Mouse (Mus musculus): Measurements from ENCODE around the gene Acvrl1. TPM values are rescaled to one million over a fixed set of nuclear protein-coding genes. Genes with fewer than 3 reads are reported as not detected.
A peak's percentile ranks its signal among the peaks of the same experiment; 100 is the strongest.

The Acvrl1 gene
- polyA plus RNA-seq, 1 experiment from 2014 or later = 5.2 TPM

- Histone ChIP-seq H3K36me3 (0 out of 2 replicates have a peak, but pooled peaks cover 4% of the 10 kb centered on the region), H3K9me3 (no peaks in the 10 kb centered on the region), H3K27ac (no peak overlapping the region), H3K4me1 (peaks cover 72% of the 10 kb centered on the region), H3K27me3 (ENCODE audit: insufficient read depth, poor library complexity, severe bottlenecking) (peaks cover 23% of the 10 kb centered on the region), H3K4me3 (no peak overlapping the region)
- 81% methylated on average over 11 of the region's 11 CpGs for WGBS
- no peak for DNase-seq (ENCODE audit: low spot score)
Observed at GRCm38 (mm10) chr15:101137455-101137854, 9.1 kb downstream of the Acvrl1 start.

GRCm38 (mm10) chr15:101138675-101139074, 10.4 kb downstream of the Acvrl1 start:
- 79% methylated on average over 3 of the region's 3 CpGs for WGBS
- peaks cover 72% of the 10 kb centered on the region for H3K4me1 ChIP-seq
- no peaks in the 10 kb centered on the region for H3K9me3 ChIP-seq
- H3K36me3 ChIP-seq = 0 out of 2 replicates have a peak, but pooled peaks cover 4% of the 10 kb centered on the region
- H3K27ac ChIP-seq = no peak overlapping the region
- peaks cover 17% of the 10 kb centered on the region; the same call in 1 of the 2 replicates for H3K27me3 ChIP-seq (ENCODE audit: insufficient read depth, poor library complexity, severe bottlenecking)
- H3K4me3 ChIP-seq = no peak overlapping the region
- no peak for DNase-seq (ENCODE audit: low spot score)

GRCm38 (mm10) chr15:101139885-101140284, 11.6 kb downstream of the Acvrl1 start:
- Histone ChIP-seq H3K27me3 (ENCODE audit: insufficient read depth, poor library complexity, severe bottlenecking) (peaks cover 17% of the 10 kb centered on the region; the same call in 1 of the 2 replicates), H3K36me3 (0 out of 2 replicates have a peak, but pooled peaks cover 4% of the 10 kb centered on the region), H3K27ac (peak overlapping the region; percentile 62; the same call in 1 of the 2 replicates), H3K4me1 (peaks cover 72% of the 10 kb centered on the region), H3K9me3 (no peaks in the 10 kb centered on the region), H3K4me3 (no peak overlapping the region)
- peak; percentile 88 for DNase-seq (ENCODE audit: low spot score)
- whole genome bisulfite sequencing = 8% methylated on average over 12 of the region's 12 CpGs

GRCm38 (mm10) chr15:101140587-101140986, 12.3 kb downstream of the Acvrl1 start:
- Histone ChIP-seq H3K4me1 (peaks cover 72% of the 10 kb centered on the region), H3K4me3 (0 out of 2 replicates have a peak overlapping the region, but pooled peaks have one; percentile 31), H3K36me3 (0 out of 2 replicates have a peak, but pooled peaks cover 4% of the 10 kb centered on the region), H3K27ac (peak overlapping the region; percentile 62; the same call in 1 of the 2 replicates), H3K9me3 (no peaks in the 10 kb centered on the region), H3K27me3 (ENCODE audit: insufficient read depth, poor library complexity, severe bottlenecking) (peaks cover 11% of the 10 kb centered on the region; the same call in 1 of the 2 replicates)
- 24% methylated on average over 6 of the region's 6 CpGs for WGBS
- DNase-seq (ENCODE audit: low spot score) = no peak

GRCm38 (mm10) chr15:101141061-101141541, 12.8 kb downstream of the Acvrl1 start:
- peaks cover 72% of the 10 kb centered on the region for H3K4me1 ChIP-seq
- DNase-seq (ENCODE audit: low spot score) = peak; percentile 91
- H3K27ac ChIP-seq = peak overlapping the region; percentile 62; the same call in 1 of the 2 replicates
- 2% methylated on average over 14 of the region's 14 CpGs for WGBS
- peaks cover 9% of the 10 kb centered on the region; the same call in 1 of the 2 replicates for H3K27me3 ChIP-seq (ENCODE audit: insufficient read depth, poor library complexity, severe bottlenecking)
- 0 out of 2 replicates have a peak, but pooled peaks cover 4% of the 10 kb centered on the region for H3K36me3 ChIP-seq
- no peaks in the 10 kb centered on the region for H3K9me3 ChIP-seq
- H3K4me3 ChIP-seq = 0 out of 2 replicates have a peak overlapping the region, but pooled peaks have one; percentile 31

- Histone ChIP-seq H3K4me3 (no peak overlapping the region), H3K9me3 (no peaks in the 10 kb centered on the region), H3K36me3 (no peaks in the 10 kb centered on the region), H3K4me1 (peaks cover 83% of the 10 kb centered on the region), H3K27ac (0 out of 2 replicates have a peak overlapping the region, but pooled peaks have one; percentile 37), H3K27me3 (ENCODE audit: insufficient read depth, poor library complexity, severe bottlenecking) (no peaks in the 10 kb centered on the region)
- WGBS = 38% methylated on average over 8 of the region's 8 CpGs
- no peak for DNase-seq (ENCODE audit: low spot score)
Observed at GRCm38 (mm10) chr15:101142672-101143071, 14.3 kb downstream of the Acvrl1 start.

- Histone ChIP-seq H3K36me3 (no peaks in the 10 kb centered on the region), H3K27me3 (ENCODE audit: insufficient read depth, poor library complexity, severe bottlenecking) (no peaks in the 10 kb centered on the region), H3K9me3 (no peaks in the 10 kb centered on the region), H3K4me3 (peak overlapping the region; percentile 25; the same call in 1 of the 2 replicates), H3K4me1 (peaks cover 86% of the 10 kb centered on the region), H3K27ac (peak overlapping the region; percentile 73)
- DNase-seq (ENCODE audit: low spot score) = no peak
- 13% methylated on average over 8 of the region's 8 CpGs for WGBS
Observed at GRCm38 (mm10) chr15:101143494-101143893, 15.2 kb downstream of the Acvrl1 start.

- WGBS = 87% methylated on average over 5 of the region's 5 CpGs
- peak overlapping the region; percentile 82 for H3K27ac ChIP-seq
- H3K4me3 ChIP-seq = no peak overlapping the region
Observed at GRCm38 (mm10) chr15:101144176-101144575, 15.9 kb downstream of the Acvrl1 start.

GRCm38 (mm10) chr15:101144779-101145178, 16.5 kb downstream of the Acvrl1 start:
- Histone ChIP-seq H3K4me1 (peaks cover 78% of the 10 kb centered on the region), H3K36me3 (no peaks in the 10 kb centered on the region), H3K27me3 (ENCODE audit: insufficient read depth, poor library complexity, severe bottlenecking) (no peaks in the 10 kb centered on the region), H3K27ac (peak overlapping the region; percentile 82; the same call in 1 of the 2 replicates), H3K9me3 (no peaks in the 10 kb centered on the region), H3K4me3 (no peak overlapping the region)
- DNase-seq (ENCODE audit: low spot score) = no peak
- WGBS = 73% methylated on average over 8 of the region's 8 CpGs

More at GRCm38 (mm10) chr15:101144176-101144575, 15.9 kb downstream of the Acvrl1 start:
- H3K36me3 ChIP-seq = no peaks in the 10 kb centered on the region
- no peaks in the 10 kb centered on the region for H3K27me3 ChIP-seq (ENCODE audit: insufficient read depth, poor library complexity, severe bottlenecking)
- no peaks in the 10 kb centered on the region for H3K9me3 ChIP-seq
- no peak for DNase-seq (ENCODE audit: low spot score)
- peaks cover 84% of the 10 kb centered on the region for H3K4me1 ChIP-seq

- H3K36me3 ChIP-seq = no peaks in the 10 kb centered on the region
- no peaks in the 10 kb centered on the region for H3K9me3 ChIP-seq
- peak overlapping the region; percentile 34 for H3K4me3 ChIP-seq
- H3K27me3 ChIP-seq (ENCODE audit: insufficient read depth, poor library complexity, severe bottlenecking) = no peaks in the 10 kb centered on the region
- peak overlapping the region; percentile 82 for H3K27ac ChIP-seq
- WGBS = 10% methylated on average over 19 of the region's 19 CpGs
- H3K4me1 ChIP-seq = peaks cover 70% of the 10 kb centered on the region
- DNase-seq (ENCODE audit: low spot score) = peak; percentile 97
Observed at GRCm38 (mm10) chr15:101145424-101146099, 17.2 kb downstream of the Acvrl1 start.

GRCm38 (mm10) chr15:101146100-101146965, 18.0 kb downstream of the Acvrl1 start:
- Histone ChIP-seq H3K27ac (peak overlapping the region; percentile 82), H3K9me3 (no peaks in the 10 kb centered on the region), H3K36me3 (no peaks in the 10 kb centered on the region), H3K4me1 (peaks cover 63% of the 10 kb centered on the region), H3K4me3 (no peak overlapping the region), H3K27me3 (ENCODE audit: insufficient read depth, poor library complexity, severe bottlenecking) (no peaks in the 10 kb centered on the region)
- 64% methylated on average over 15 of the region's 15 CpGs for WGBS
- no peak for DNase-seq (ENCODE audit: low spot score)

GRCm38 (mm10) chr15:101147115-101147909, 19.0 kb downstream of the Acvrl1 start:
- Histone ChIP-seq H3K27me3 (ENCODE audit: insufficient read depth, poor library complexity, severe bottlenecking) (no peaks in the 10 kb centered on the region), H3K4me1 (peaks cover 62% of the 10 kb centered on the region), H3K36me3 (no peaks in the 10 kb centered on the region), H3K27ac (peak overlapping the region; percentile 78), H3K4me3 (no peak overlapping the region), H3K9me3 (no peaks in the 10 kb centered on the region)
- DNase-seq (ENCODE audit: low spot score) = no peak
- WGBS = 31% methylated on average over 16 of the region's 16 CpGs

Measured in heart, embryonic 10.5 days (tissue).